Mouse (Mus musculus) lung, postnatal 4 days (tissue): ENCODE data around the gene Tfip11.
"Not testable (repeated sequence)": the region's sequence is repeated elsewhere in the genome, so short reads cannot be mapped to it uniquely, and the experiment has no call there.

Experiments
- DNase-seq, 2 experiments: peaks; one replicate each; pipeline ENCODE4 v3.0.0; 2021

Gene Tfip11

GRCm38 (mm10) chr5:112290536-112290880 lies 35.6 kb upstream of the Tfip11 start:
- DNase-seq = no peak

GRCm38 (mm10) chr5:112291866-112292265 lies 34.3 kb upstream of the Tfip11 start:
- DNase-seq = no peak

DNA sequence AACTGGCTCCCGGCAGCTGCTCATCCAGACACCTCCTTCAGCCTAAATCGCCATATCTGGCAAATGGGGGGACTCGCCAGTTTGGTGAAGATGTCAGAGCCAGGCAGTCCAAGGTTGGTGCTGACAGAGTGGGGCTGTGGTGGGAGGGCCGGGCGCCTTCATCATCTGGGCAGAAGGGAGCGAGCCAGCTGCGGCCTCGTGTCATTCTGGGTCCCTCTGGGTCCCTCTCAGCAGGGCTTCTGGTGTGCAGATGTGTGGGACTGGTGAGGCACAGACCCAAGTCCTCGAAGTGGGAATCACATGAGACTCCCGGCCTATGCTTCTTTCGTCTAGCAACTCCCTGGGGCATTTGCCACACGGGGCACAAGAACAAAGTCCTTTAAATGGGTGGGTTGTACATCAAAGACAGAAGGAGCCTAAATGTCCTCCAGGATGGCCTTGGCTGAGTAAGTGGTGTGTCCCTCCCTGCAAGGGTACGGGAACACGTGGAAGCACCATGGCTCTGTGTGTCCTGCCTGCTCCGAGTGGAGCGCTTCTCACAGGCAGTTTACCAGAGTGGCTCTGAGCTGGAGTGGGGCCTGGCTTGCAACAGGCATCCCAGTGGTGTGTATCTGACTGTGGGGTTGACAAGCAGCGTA lies 33.7 kb upstream of the Tfip11 start:
- DNase-seq = no peak

GRCm38 (mm10) chr5:112293800-112294199 lies 32.4 kb upstream of the Tfip11 start:
- no peak for DNase-seq

- no peak for DNase-seq
Measured at GRCm38 (mm10) chr5:112294696-112295095, 31.5 kb upstream of the Tfip11 start.

GRCm38 (mm10) chr5:112295162-112295561 lies 31.0 kb upstream of the Tfip11 start:
- no peak for DNase-seq

DNA sequence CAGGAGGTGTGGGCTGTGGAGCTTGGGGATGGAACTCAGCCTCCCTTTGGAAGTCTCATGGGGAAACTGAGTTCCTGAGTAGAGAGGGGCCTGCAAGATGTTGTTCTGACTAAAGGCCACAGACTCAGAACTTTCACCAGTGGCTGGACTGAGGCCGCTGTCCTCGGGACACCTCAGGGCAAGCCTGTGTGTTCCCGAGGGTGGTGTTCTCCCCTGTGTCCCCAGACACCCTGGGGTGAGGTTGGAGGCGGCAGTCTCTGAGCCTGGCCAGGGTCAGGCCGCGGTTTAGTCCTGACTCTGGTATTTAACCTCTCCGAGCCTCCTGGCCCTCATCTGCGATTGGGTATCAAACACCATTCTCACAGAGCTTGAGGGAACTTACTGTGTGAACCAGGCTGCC lies 30.6 kb upstream of the Tfip11 start:
- no peak for DNase-seq

GRCm38 (mm10) chr5:112296404-112297181 lies 29.6 kb upstream of the Tfip11 start:
- DNase-seq = no peak

GRCm38 (mm10) chr5:112297257-112297656 lies 28.9 kb upstream of the Tfip11 start:
- DNase-seq = peak in 1 of 2 experiments; percentile 46

GRCm38 (mm10) chr5:112298226-112298988 lies 27.8 kb upstream of the Tfip11 start:
- DNase-seq = peak; percentile 58 to 80

GRCm38 (mm10) chr5:112299399-112299798 lies 26.8 kb upstream of the Tfip11 start:
- no peak for DNase-seq

- DNase-seq = no peak
Measured at GRCm38 (mm10) chr5:112300112-112300511, 26.0 kb upstream of the Tfip11 start.

- DNase-seq = no peak
Measured at GRCm38 (mm10) chr5:112300721-112301308, 25.3 kb upstream of the Tfip11 start.

DNA sequence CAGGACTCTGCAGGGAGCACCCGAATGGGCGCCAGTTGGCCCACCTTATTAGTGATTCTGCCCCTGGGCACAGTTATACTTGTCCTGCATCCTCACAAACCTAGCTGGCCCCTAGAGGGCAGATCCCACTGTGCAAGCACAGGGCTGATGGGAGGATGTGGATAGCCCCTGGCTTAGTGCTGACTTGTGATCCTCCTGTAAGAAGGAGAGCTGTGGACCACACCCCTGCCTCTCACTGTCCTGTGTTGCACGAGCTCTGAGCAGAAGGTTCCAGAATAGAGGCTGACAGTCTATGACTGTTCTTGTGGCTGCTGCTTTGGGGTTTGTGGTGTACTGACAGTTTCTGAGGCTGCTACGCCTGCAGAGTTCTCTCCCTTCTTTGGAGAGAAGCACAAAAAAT lies 24.5 kb upstream of the Tfip11 start:
- DNase-seq = no peak

GRCm38 (mm10) chr5:112302310-112302709 lies 23.8 kb upstream of the Tfip11 start:
- DNase-seq = no peak

GRCm38 (mm10) chr5:112305842-112306241 lies 20.3 kb upstream of the Tfip11 start:
- no peak for DNase-seq

- no peak for DNase-seq
Measured at GRCm38 (mm10) chr5:112313222-112313885, 12.8 kb upstream of the Tfip11 start.

GRCm38 (mm10) chr5:112316468-112316867 lies 9.7 kb upstream of the Tfip11 start:
- DNase-seq = no peak

DNA sequence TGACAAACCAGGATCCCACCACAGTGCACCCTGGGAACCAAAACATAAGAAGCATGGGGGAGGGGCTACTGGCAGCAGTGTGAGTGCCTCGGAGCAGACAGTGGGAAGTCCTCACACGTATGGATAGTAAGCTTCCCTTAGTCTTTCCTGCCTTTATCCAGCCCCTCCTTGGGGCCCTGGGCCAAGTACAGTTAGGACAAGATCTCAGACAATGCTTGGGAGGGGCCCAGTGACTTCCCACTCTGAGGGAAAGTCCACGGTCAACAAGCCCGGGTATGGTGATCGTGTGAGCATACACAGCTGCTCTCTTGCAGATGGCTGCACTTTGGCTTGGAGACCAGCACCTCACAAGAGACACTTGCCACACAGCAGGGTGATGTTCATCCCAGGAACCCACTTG lies 8.8 kb upstream of the Tfip11 start:
- DNase-seq = peak; percentile 67 to 83

- DNase-seq = not testable (repeated sequence)
Measured at GRCm38 (mm10) chr5:112319343-112319742, 6.8 kb upstream of the Tfip11 start.

- DNase-seq = no peak
Measured at GRCm38 (mm10) chr5:112320379-112320778, 5.8 kb upstream of the Tfip11 start.

DNA sequence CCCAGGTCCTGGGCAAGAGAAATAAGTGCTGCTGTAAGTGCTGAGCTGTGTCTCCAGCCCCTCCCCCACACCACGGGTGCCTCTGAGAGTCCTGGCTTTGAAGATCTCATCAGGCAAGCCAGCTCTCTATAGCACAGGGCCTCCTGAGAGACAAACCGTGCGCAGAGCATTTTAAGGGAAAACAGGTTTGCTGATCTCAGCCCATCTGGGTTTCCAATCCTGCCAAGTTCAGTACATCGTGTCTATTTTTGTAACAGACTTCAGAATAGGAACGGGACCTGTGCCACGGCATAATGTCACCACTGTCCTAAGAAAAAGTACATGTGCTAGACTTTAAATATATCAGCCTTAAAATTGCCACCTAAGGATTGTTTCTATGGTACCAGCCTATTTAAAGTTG lies 5.2 kb upstream of the Tfip11 start:
- no peak for DNase-seq

- no peak for DNase-seq
Measured at GRCm38 (mm10) chr5:112321376-112321775, 4.8 kb upstream of the Tfip11 start.
